1 mouse cellular context compared by ENCODE assay signal in the genomic region with DNA sequence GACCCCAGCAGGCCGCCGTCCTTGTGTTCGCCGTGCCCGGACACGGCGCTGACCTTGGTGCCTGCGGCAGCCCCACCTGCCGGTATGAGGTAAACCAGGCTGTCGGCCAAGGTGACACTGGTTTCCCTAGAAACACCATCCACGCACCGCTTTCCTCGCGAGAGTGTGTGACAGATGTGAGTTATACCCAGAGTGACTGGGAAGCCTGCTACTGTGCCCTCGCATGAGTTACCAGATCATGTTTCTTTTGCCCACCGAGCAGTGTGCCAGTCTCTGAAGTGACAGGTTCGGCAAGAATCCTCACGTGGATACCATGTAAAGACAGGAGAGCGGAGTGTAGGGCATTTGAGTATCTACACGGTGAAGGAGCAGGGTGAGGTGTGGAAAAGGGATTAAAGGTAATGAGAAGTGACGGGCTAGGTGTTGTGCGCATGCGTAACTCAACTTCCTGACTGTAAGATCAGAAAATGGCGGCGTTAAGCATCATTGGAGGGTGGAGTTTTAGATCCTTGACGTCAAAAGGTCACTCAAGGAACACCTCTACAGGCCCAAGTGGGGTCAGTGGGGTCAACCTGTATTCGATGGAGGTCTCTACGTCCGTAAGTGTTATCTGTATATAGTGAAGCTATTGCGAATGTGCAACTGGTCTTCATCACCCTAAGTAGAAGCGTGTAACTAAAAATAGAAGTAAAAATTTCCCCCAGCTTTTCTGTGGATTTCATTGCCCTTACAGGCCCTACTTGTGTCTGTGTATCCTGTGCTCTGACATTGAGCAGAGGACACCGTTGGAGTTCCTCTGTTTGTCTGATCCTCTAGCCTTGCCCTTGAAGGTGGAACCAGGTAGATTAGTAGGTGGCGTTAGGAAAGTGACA.
A peak's percentile ranks its signal among the peaks of the same experiment; 100 is the strongest.
TF ChIP-seq lines count a peak whose summit lies in the region.

No protein-coding gene starts in this region.

TF ChIP-seq in MEL, 35 proteins besides CTCF, POLR2A, EP300 and RAD21 (continued from another document):
- TF ChIP-seq ZKSCAN1 (IDR thresholded peaks at IDR 0.05; ENCODE audit: low read depth, low read length), result no peak
- peak; percentile 96 for TF ChIP-seq CHD1 (IDR thresholded peaks at IDR 0.05; ENCODE audit: low read depth, low read length)
- TF ChIP-seq MXI1 (IDR thresholded peaks at IDR 0.05; ENCODE audit: low read depth, low read length), result peak; percentile 94
- TF ChIP-seq MAFK (IDR thresholded peaks at IDR 0.05; ENCODE audit: borderline replicate concordance, low read depth, low read length), result no peak
- TF ChIP-seq MYC (IDR thresholded peaks at IDR 0.05; ENCODE audit: low read depth, low read length), result peak; percentile 68
- TF ChIP-seq TBP (IDR thresholded peaks at IDR 0.05; ENCODE audit: low read depth, low read length), result peak; percentile 60; the same call in 1 of the 2 replicates
- TF ChIP-seq TCF12 (IDR thresholded peaks at IDR 0.05; ENCODE audit: low read depth, low read length), result no peak; the same call in none of the 2 replicates
- TF ChIP-seq TAL1 (IDR thresholded peaks at IDR 0.05; ENCODE audit: low read length), result no peak
- peak; percentile 48; the same call in 1 of the 2 replicates for TF ChIP-seq KAT2A (conservative IDR thresholded peaks at IDR 0.05; ENCODE audit: low read depth, low read length)
- TF ChIP-seq SMC3 (IDR thresholded peaks at IDR 0.05; ENCODE audit: low read depth, low read length), result no peak
- TF ChIP-seq RCOR1 (IDR thresholded peaks at IDR 0.05; ENCODE audit: low read depth, low read length), result 0 out of 2 replicates have a peak, but pooled peaks have one; percentile 26
- no peak for TF ChIP-seq ZNF384 (IDR thresholded peaks at IDR 0.05; ENCODE audit: low read depth, low read length)
- TF ChIP-seq MAZ (IDR thresholded peaks at IDR 0.05; ENCODE audit: low read depth, low read length), result no peak; the same call in 1 of the 2 replicates
